Mouse (Mus musculus) myocyte (in vitro differentiated cells): ENCODE results near the gene Pigk.

Experiments
- CEBPB ChIP-seq: IDR thresholded peaks from 2 replicates; pipeline ENCODE4 v1.6.1; 2011; ENCODE audit warnings: mild to moderate bottlenecking, moderate library complexity; ENCODE audit not compliant: poor library complexity, insufficient read depth, severe bottlenecking
- E2F4 ChIP-seq: IDR thresholded peaks from one replicate; pipeline ENCODE4 v1.6.1; 2011; ENCODE audit warnings: mild to moderate bottlenecking, control low read depth, moderate library complexity; ENCODE audit not compliant: insufficient read depth
- MAX ChIP-seq: IDR thresholded peaks from one replicate; pipeline ENCODE4 v1.6.1; 2011; ENCODE audit warnings: low read depth, mild to moderate bottlenecking, control low read depth
- MYOD1 ChIP-seq, 3 experiments: IDR thresholded peaks; one replicate each; pipeline ENCODE4 v1.6.1; 2011; ENCODE audit warnings: control low read depth in 2 of 3, low read depth in 2 of 3, mild to moderate bottlenecking in 2 of 3, moderate library complexity in 1 of 3; ENCODE audit not compliant: insufficient read length in 2 of 3, control insufficient read depth in 1 of 3
- MYOG ChIP-seq, 3 experiments: IDR thresholded peaks; one replicate each; pipeline ENCODE4 v1.6.1; 2011; ENCODE audit warnings: control low read depth in 2 of 3, low read depth in 2 of 3, mild to moderate bottlenecking in 2 of 3; ENCODE audit not compliant: insufficient read length in 2 of 3, control insufficient read depth in 1 of 3, insufficient read depth in 1 of 3
- POLR2A ChIP-seq: IDR thresholded peaks from one replicate; pipeline ENCODE4 v1.6.1; 2011; ENCODE audit warnings: low read depth, mild to moderate bottlenecking, control low read depth, moderate library complexity; ENCODE audit not compliant: insufficient read length
- POLR2AphosphoS2 ChIP-seq: IDR thresholded peaks from one replicate; pipeline ENCODE4 v1.6.1; 2011; ENCODE audit warnings: low read depth, control low read depth; ENCODE audit not compliant: insufficient read length
- REST ChIP-seq: IDR thresholded peaks from one replicate; pipeline ENCODE4 v1.6.1; 2011; ENCODE audit warnings: mild to moderate bottlenecking, control low read depth, moderate library complexity; ENCODE audit not compliant: insufficient read depth, insufficient read length
- SRF ChIP-seq: IDR thresholded peaks from one replicate; pipeline ENCODE4 v1.6.1; 2011; ENCODE audit warnings: low read depth; ENCODE audit not compliant: control insufficient read depth, insufficient read length
- TCF12 ChIP-seq: IDR thresholded peaks from one replicate; pipeline ENCODE4 v1.6.1; 2011; ENCODE audit warnings: mild to moderate bottlenecking, control low read depth; ENCODE audit not compliant: poor library complexity, insufficient read depth, severe bottlenecking
- TCF3 ChIP-seq: IDR thresholded peaks from one replicate; pipeline ENCODE4 v1.6.1; 2011; ENCODE audit warnings: low read depth, control low read depth; ENCODE audit not compliant: insufficient read length
- USF1 ChIP-seq: IDR thresholded peaks from one replicate; pipeline ENCODE4 v1.6.1; 2011; ENCODE audit warnings: low read depth, mild to moderate bottlenecking, control low read depth, moderate library complexity

GRCm38 (mm10) chr3:152753345-152753744 lies 39.4 kb downstream of the Pigk start:
- no peak for TF ChIP-seq USF1
- no peak for TF ChIP-seq POLR2A
- TF ChIP-seq REST = no peak
- TF ChIP-seq MYOD1 (IDR thresholded peaks at IDR 0.05; ENCODE audit: control insufficient read depth in 1 of 3, insufficient read length in 2 of 3, low read depth in 2 of 3) = no peak
- no peak for TF ChIP-seq TCF3
- no peak for TF ChIP-seq E2F4
- no peak for TF ChIP-seq TCF12
- no peak for TF ChIP-seq MYOG (IDR thresholded peaks at IDR 0.05; ENCODE audit: control insufficient read depth in 1 of 3, insufficient read depth in 1 of 3, insufficient read length in 2 of 3, low read depth in 2 of 3)
- no peak for TF ChIP-seq MAX
- TF ChIP-seq CEBPB = no peak
- no peak for TF ChIP-seq POLR2AphosphoS2
- TF ChIP-seq SRF = no peak
